In genomic region chr8:127655559-127655958, GRCm38 (mm10) we compare ENCODE assay signal across 13 mouse cellular contexts.
"Had no signal": no experiment of that assay in that cellular context is flagged by ENCODE, and none has a peak within 500 bp of the region (broad histone marks: within the 10 kb centered on the region; RNA-seq: fewer than 3 reads in every experiment).

No protein-coding gene starts in this region.

- DNase-seq: kidney, adult 9 months; kidney, postnatal 14 days; kidney, postnatal 4 days; left cerebral cortex, postnatal 4 days; liver, postnatal 0 days; lung, embryonic 14.5 days; right cerebral cortex, postnatal 25 days; thymus, adult 2 months; thymus, postnatal 14 days; thymus, postnatal 4 days had no signal

- ATAC-seq: liver, postnatal 0 days; lung, postnatal 0 days; midbrain, embryonic 13.5 days; midbrain, embryonic 16.5 days had no signal
